Mouse (Mus musculus) Patski (cell line): ENCODE measurements around the gene Fnip2. TPM values are rescaled to one million over a fixed set of nuclear protein-coding genes. Genes with fewer than 3 reads are reported as not detected.

Experiments
- ATAC-seq: fragments of 100-300 bp; one replicate; pipeline ENCODE4 v1.8.0; 2021
- CTCF ChIA-PET: fragments of 350-600 bp; sonication (Branson Sonifier 250); formaldehyde crosslinking; loops from one replicate; lab custom pipeline; 2022; ENCODE audit warnings: inconsistent platforms; lab: Charles Lee
- POLR2A ChIA-PET: fragments of 350-600 bp; sonication (Branson Sonifier 250); formaldehyde crosslinking; loops from one replicate; lab custom pipeline; 2022; ENCODE audit warnings: antibody characterized with exemption, inconsistent platforms; lab: Charles Lee
- DNase-seq: peaks from one replicate; pipeline ENCODE4 v3.0.0-alpha.2; 2011; ENCODE audit warnings: low read depth, low spot score
- H3K27me3 ChIP-seq: fragments of 371-371 bp; one replicate; pipeline ENCODE4 v1.5.1; 2021
- CTCF ChIP-seq: fragments of 100-300 bp; IDR thresholded peaks from one replicate; pipeline ENCODE4 v1.5.1; 2021
- in situ Hi-C: fragments of 300-500 bp; cut with MboI; formaldehyde crosslinking; loops from 3 replicates; pipeline ENCODE4 v1.11.1; 2018; ENCODE audit warnings: low pct_unique_long_range_greater_than_20kb, mixed read lengths
- polyA plus RNA-seq: library from polyadenylated mRNA; unstranded; gene quantifications from one replicate; pipeline ENCODE4 v1.2.3, GENCODE M21; 2021

Fnip2 gene
- polyA plus RNA-seq, 1 experiment from 2014 or later = 16.9 TPM

GRCm38 (mm10) chr3:79434985-79435384 is 132.6 kb downstream of the Fnip2 start:
- ATAC-seq (no peak), DNase-seq (no peak)
- H3K27me3 ChIP-seq = no peaks in the 10 kb centered on the region
- ChIA-PET POLR2A (interaction anchor here (1.1 kb wide), 1 partner anchor 149 kb away, joined by 3 read pairs; the partner anchor contains the start of gene Rapgef2), CTCF (interaction anchor here (0.9 to 4.2 kb wide), 3 partner anchors 12 to 233 kb away, joined by 3 to 14 read pairs (median 4); no protein-coding TSS in a partner anchor)
- in situ Hi-C loops = loop anchor here (5.0 kb wide), 1 partner anchor 213 kb away; no protein-coding TSS in a partner anchor
- TF ChIP-seq CTCF = no peak

- no peak for TF ChIP-seq CTCF
- no peaks in the 10 kb centered on the region for H3K27me3 ChIP-seq
- POLR2A ChIA-PET = no interaction called here
- in situ Hi-C loops = loop anchor here (5.0 kb wide), 1 partner anchor 212 kb away; no protein-coding TSS in a partner anchor
- ATAC-seq = no peak
- no peak for DNase-seq
- CTCF ChIA-PET = interaction anchor here (0.9 to 4.2 kb wide), 4 partner anchors 11 to 216 kb away, joined by 3 to 14 read pairs (median 4); no protein-coding TSS in a partner anchor
Observed at GRCm38 (mm10) chr3:79434436-79434835, 133.2 kb downstream of the Fnip2 start.

- peak; percentile 69 for TF ChIP-seq CTCF
- DNase-seq (no peak), ATAC-seq (no peak)
- ChIA-PET POLR2A (no interaction called here), CTCF (interaction anchor here (0.9 to 4.2 kb wide), 8 partner anchors 10 to 231 kb away, joined by 3 to 14 read pairs (median 4); no protein-coding TSS in a partner anchor)
- no peaks in the 10 kb centered on the region for H3K27me3 ChIP-seq
- in situ Hi-C loops = loop anchor here (5.0 kb wide), 1 partner anchor 211 kb away; no protein-coding TSS in a partner anchor
Observed at GRCm38 (mm10) chr3:79433593-79433992, 134.0 kb downstream of the Fnip2 start.

GRCm38 (mm10) chr3:79425441-79425840 is 142.2 kb downstream of the Fnip2 start:
- H3K27me3 ChIP-seq = peaks cover 8% of the 10 kb centered on the region
- peak; percentile 80 for ATAC-seq
- CTCF ChIA-PET = interaction anchor here (0.6 to 1.0 kb wide), 4 partner anchors 16 to 207 kb away, joined by 3 read pairs; no protein-coding TSS in a partner anchor
- in situ Hi-C loops = no loop called here
- POLR2A ChIA-PET = no interaction called here
- no peak for TF ChIP-seq CTCF
- peak; percentile 27 for DNase-seq

GRCm38 (mm10) chr3:79418921-79419320 is 148.7 kb downstream of the Fnip2 start:
- ATAC-seq (no peak), DNase-seq (no peak)
- in situ Hi-C loops = no loop called here
- ChIA-PET CTCF (no interaction called here), POLR2A (no interaction called here)
- peaks cover 5% of the 10 kb centered on the region for H3K27me3 ChIP-seq
- TF ChIP-seq CTCF = no peak

- in situ Hi-C loops = no loop called here
- DNase-seq = no peak
- H3K27me3 ChIP-seq = no peaks in the 10 kb centered on the region
- ChIA-PET POLR2A (no interaction called here), CTCF (no interaction called here)
- no peak for ATAC-seq
- no peak for TF ChIP-seq CTCF
Observed at GRCm38 (mm10) chr3:79416944-79417680, 150.5 kb downstream of the Fnip2 start.

GRCm38 (mm10) chr3:79415929-79416328 is 151.7 kb downstream of the Fnip2 start:
- ChIA-PET CTCF (interaction anchor here (1.1 kb wide), 1 partner anchor 463 kb away, joined by 3 read pairs; no protein-coding TSS in a partner anchor), POLR2A (no interaction called here)
- no peak for TF ChIP-seq CTCF
- in situ Hi-C loops = no loop called here
- DNase-seq (no peak), ATAC-seq (no peak)
- H3K27me3 ChIP-seq = no peaks in the 10 kb centered on the region

GRCm38 (mm10) chr3:79415081-79415480 is 152.5 kb downstream of the Fnip2 start:
- CTCF ChIA-PET = no interaction called here
- DNase-seq (no peak), ATAC-seq (no peak)
- POLR2A ChIA-PET = no interaction called here
- in situ Hi-C loops = no loop called here
- no peaks in the 10 kb centered on the region for H3K27me3 ChIP-seq
- TF ChIP-seq CTCF = no peak

- in situ Hi-C loops = no loop called here
- DNase-seq (no peak), ATAC-seq (no peak)
- no peak for TF ChIP-seq CTCF
- CTCF ChIA-PET = no interaction called here
- POLR2A ChIA-PET = interaction anchor here (0.7 to 1.5 kb wide), 2 partner anchors 9 to 18 kb away, joined by 3 to 4 read pairs; no protein-coding TSS in a partner anchor
- H3K27me3 ChIP-seq = no peaks in the 10 kb centered on the region
Observed at GRCm38 (mm10) chr3:79413492-79413891, 154.1 kb downstream of the Fnip2 start.

GRCm38 (mm10) chr3:79411666-79412065 is 155.9 kb downstream of the Fnip2 start:
- in situ Hi-C loops = no loop called here
- CTCF ChIA-PET = interaction anchor here (1.8 kb wide), 1 partner anchor 10 kb away, joined by 11 read pairs; no protein-coding TSS in a partner anchor
- POLR2A ChIA-PET = interaction anchor here (1.0 to 1.5 kb wide), 2 partner anchors 12 to 20 kb away, joined by 3 read pairs; no protein-coding TSS in a partner anchor
- H3K27me3 ChIP-seq = no peaks in the 10 kb centered on the region
- TF ChIP-seq CTCF = no peak
- ATAC-seq (peak; percentile 76), DNase-seq (peak; percentile 15)
